Mouse (Mus musculus): ENCODE measurements around the gene Pdxk. TPM values are rescaled to one million over a fixed set of nuclear protein-coding genes. Genes with fewer than 3 reads are reported as not detected.

Gene Pdxk
- polyA plus RNA-seq, 1 experiment: 28.2 TPM

Other genes with a start within 250 kb of the Pdxk start
- gene Trappc10, start 220.3 kb downstream of the Pdxk start, polyA plus RNA-seq (2012; rRNA removed): 38.1 and 41.0 TPM in 2 replicates
- 75.1 and 81.3 TPM in 2 replicates for gene Agpat3, start 112.5 kb downstream of the Pdxk start, polyA plus RNA-seq (2012; rRNA removed)
- gene Rrp1, start 51.9 kb downstream of the Pdxk start, polyA plus RNA-seq (2012; rRNA removed): 149 and 195 TPM in 2 replicates
- 205 and 261 TPM in 2 replicates for gene Cstb, start 39.3 kb downstream of the Pdxk start, polyA plus RNA-seq (2012; rRNA removed)
- not detected in 2 replicates for gene Olfr1358, start 52.5 kb upstream of the Pdxk start, polyA plus RNA-seq (2012; rRNA removed)
- gene Ilvbl, start 109.4 kb upstream of the Pdxk start, polyA plus RNA-seq (2012; rRNA removed): 32.3 and 38.6 TPM in 2 replicates
- 27.8 and 29.4 TPM in 2 replicates for gene Syde1, start 127.0 kb upstream of the Pdxk start, polyA plus RNA-seq (2012; rRNA removed)
- gene Olfr1357, start 153.1 kb upstream of the Pdxk start, polyA plus RNA-seq (2012; rRNA removed): not detected in 2 replicates

Data from urinary bladder, adult 2 months (tissue).